ENCODE assay signal across 9 mouse cellular contexts in genomic region chr2:29271803-29272518, GRCm38 (mm10). TPM values are rescaled to one million over a fixed set of nuclear protein-coding genes. Genes with fewer than 3 reads are reported as not detected.
DNase-seq lines count a peak whose midpoint lies in the region; ATAC-seq and TF ChIP-seq lines count a peak whose summit lies in the region.
"Had no signal": no experiment of that assay in that cellular context is flagged by ENCODE, and none has a peak within 500 bp of the region (broad histone marks: within the 10 kb centered on the region; RNA-seq: fewer than 3 reads in every experiment).

No protein-coding gene starts in this region.

- TF ChIP-seq CTCF in layer of hippocampus, adult 2 months (conservative IDR thresholded peaks at IDR 0.05) = no peak
- no peak for TF ChIP-seq CTCF in kidney, postnatal 0 days (IDR thresholded peaks at IDR 0.05; ENCODE audit: low read depth)

- H3K9ac ChIP-seq in kidney, postnatal 0 days (ENCODE audit: low read depth, low read length) = no peak overlapping the region
- H3K9ac ChIP-seq in midbrain, embryonic 15.5 days = no peak overlapping the region

- H3K27ac ChIP-seq in layer of hippocampus, adult 2 months = peak overlapping the region; percentile 39; the same call in 1 of the 2 replicates
- peak overlapping the region; percentile 69 for H3K27ac ChIP-seq in embryonic facial prominence, embryonic 10.5 days (replicated peaks)
- no peak overlapping the region for H3K27ac ChIP-seq in kidney, postnatal 0 days
- peak overlapping the region; percentile 56 for H3K27ac ChIP-seq in midbrain, embryonic 15.5 days

- H3K9me3 ChIP-seq in embryonic facial prominence, embryonic 10.5 days = no peaks in the 10 kb centered on the region
- no peaks in the 10 kb centered on the region for H3K9me3 ChIP-seq in kidney, postnatal 0 days (replicated peaks; ENCODE audit: low read length)
- no peaks in the 10 kb centered on the region for H3K9me3 ChIP-seq in midbrain, embryonic 15.5 days

- H3K27me3 ChIP-seq in embryonic facial prominence, embryonic 10.5 days (replicated peaks; ENCODE audit: low read depth, poor library complexity, severe bottlenecking) = peaks cover 2% of the 10 kb centered on the region; the same call in 1 of the 2 replicates
- H3K27me3 ChIP-seq in kidney, postnatal 0 days (ENCODE audit: insufficient read depth, low read length) = no peaks in the 10 kb centered on the region
- no peaks in the 10 kb centered on the region for H3K27me3 ChIP-seq in midbrain, embryonic 15.5 days (replicated peaks)

- peaks cover 13% of the 10 kb centered on the region for H3K4me1 ChIP-seq in embryonic facial prominence, embryonic 10.5 days
- no peaks in the 10 kb centered on the region for H3K4me1 ChIP-seq in kidney, postnatal 0 days (replicated peaks; ENCODE audit: insufficient read depth, low read length)
- H3K4me1 ChIP-seq in midbrain, embryonic 15.5 days = peaks cover 13% of the 10 kb centered on the region

- H3K36me3 ChIP-seq in embryonic facial prominence, embryonic 10.5 days (replicated peaks) = no peaks in the 10 kb centered on the region
- H3K36me3 ChIP-seq in kidney, postnatal 0 days (ENCODE audit: insufficient read depth, low read length) = no peaks in the 10 kb centered on the region
- no peaks in the 10 kb centered on the region for H3K36me3 ChIP-seq in midbrain, embryonic 15.5 days (replicated peaks)

- no peak overlapping the region for H3K4me3 ChIP-seq in layer of hippocampus, adult 2 months
- H3K4me3 ChIP-seq in embryonic facial prominence, embryonic 10.5 days = no peak overlapping the region
- no peak overlapping the region for H3K4me3 ChIP-seq in kidney, postnatal 0 days (replicated peaks; ENCODE audit: low read depth, low read length)
- no peak overlapping the region for H3K4me3 ChIP-seq in midbrain, embryonic 15.5 days
- H3K4me3 ChIP-seq: erythroblast, embryonic 14.5 days had no signal

- H3K4me2 ChIP-seq in kidney, postnatal 0 days (ENCODE audit: low read length) = no peak overlapping the region
- no peak overlapping the region for H3K4me2 ChIP-seq in midbrain, embryonic 15.5 days

- ATAC-seq in kidney, postnatal 0 days (replicated peaks; ENCODE audit: low FRiP score, low read depth) = no peak
- peak; percentile 71 for ATAC-seq in midbrain, embryonic 15.5 days (replicated peaks)

- DNase-seq in layer of hippocampus, adult 2 months (ENCODE audit: low spot score in 2 of 2) = no peak
- DNase-seq in layer of hippocampus, postnatal 36 days = no peak
- no peak for DNase-seq in embryonic facial prominence, embryonic 10.5 days (ENCODE audit: low spot score)
- peak; percentile 67 for DNase-seq in kidney, postnatal 0 days (ENCODE audit: low spot score)
- DNase-seq in cerebellum, postnatal 4 days (ENCODE audit: low spot score in 2 of 2) = no peak
- DNase-seq in left cerebral cortex, adult 8-10 months (ENCODE audit: low spot score in 2 of 2) = no peak
- DNase-seq in thymus, postnatal 10 days (ENCODE audit: low spot score in 2 of 2) = no peak

- WGBS in embryonic facial prominence, embryonic 10.5 days = 62% methylated on average over 7 of the region's 7 CpGs
- WGBS in kidney, postnatal 0 days = 40% methylated on average over 7 of the region's 7 CpGs
- 36% methylated on average over 7 of the region's 7 CpGs for WGBS in midbrain, embryonic 15.5 days

RNA-seq across cellular contexts. Expression of gene Ntng2, which starts 19.2 kb away (rescaled TPM):
- total RNA-seq in layer of hippocampus, adult 2 months (2021) = 100 to 1,000 TPM; 111 TPM
- total RNA-seq in layer of hippocampus, postnatal 36 days (2021) = 100 to 1,000 TPM; 100 to 101 TPM
- 0.69 and 1.4 TPM in 2 replicates for polyA plus RNA-seq in embryonic facial prominence, embryonic 10.5 days (2016; fragmentation: Nextera tagmentation; extraction: Ambion mirVana)
- 2.4 TPM in 2 replicates for polyA plus RNA-seq in kidney, postnatal 0 days (2015; fragmentation: Nextera tagmentation; extraction: Ambion mirVana)
- polyA plus RNA-seq in midbrain, embryonic 15.5 days (2015; fragmentation: Nextera tagmentation; extraction: Ambion mirVana) = 13.4 and 14.6 TPM in 2 replicates
- total RNA-seq in left cerebral cortex, adult 8-10 months (2022) = 10 to 100 TPM; 71.9 to 82.7 (median 78.9) TPM
- polyA plus RNA-seq: erythroblast, embryonic 14.5 days had no signal
